Comparison of ENCODE assay signal across 16 mouse cellular contexts in genomic region chr14:60152373-60152772, GRCm38 (mm10).
"Had no signal": no experiment of that assay in that cellular context is flagged by ENCODE, and none has a peak within 500 bp of the region (broad histone marks: within the 10 kb centered on the region; RNA-seq: fewer than 3 reads in every experiment).

No protein-coding gene starts in this region.

- H3K4me3 ChIP-seq: left cerebral cortex, adult 2 months; liver, embryonic 13.5 days had no signal

- H3K4me2 ChIP-seq: liver, embryonic 13.5 days; midbrain, embryonic 11.5 days had no signal

- H3K9me3 ChIP-seq: liver, embryonic 13.5 days had no signal

- H3K27ac ChIP-seq: left cerebral cortex, adult 2 months; liver, embryonic 13.5 days; stomach, postnatal 0 days had no signal

- H3K36me3 ChIP-seq: liver, embryonic 13.5 days had no signal

- H3K27me3 ChIP-seq: liver, embryonic 13.5 days had no signal

- ATAC-seq: intestine, postnatal 0 days had no signal

- DNase-seq: kidney, adult 2 months; kidney, postnatal 14 days; layer of hippocampus, postnatal 36 days; liver, embryonic 13.5 days; lung, adult 2 months; lung, postnatal 14 days; lung, postnatal 4 days; midbrain, embryonic 14.5 days; right cerebral cortex, postnatal 14 days; right cerebral cortex, postnatal 4 days; thymus, adult 18-20 months; thymus, postnatal 14 days had no signal

- H3K4me1 ChIP-seq: liver, embryonic 13.5 days had no signal

- H3K9ac ChIP-seq: liver, embryonic 13.5 days had no signal
